Mouse (Mus musculus): ENCODE results near the gene Chst11. TPM values are rescaled to one million over a fixed set of nuclear protein-coding genes. Genes with fewer than 3 reads are reported as not detected.

Chst11 gene
- total RNA-seq, 2 experiments from 2014 or later = 1.3 to 1.4 TPM

- intact Hi-C loops (cut with DNase I; ENCODE audit: low total_unique reads) = no loop called here
Measured at GRCm38 (mm10) chr10:83026174-83026573, 40.9 kb downstream of the Chst11 start.

GRCm38 (mm10) chr10:83027673-83028072, 42.4 kb downstream of the Chst11 start:
- intact Hi-C loops (cut with DNase I; ENCODE audit: low total_unique reads) = no loop called here
- no peak for DNase-seq

More at GRCm38 (mm10) chr10:83026174-83026573, 40.9 kb downstream of the Chst11 start:
- DNase-seq = no peak

DNA sequence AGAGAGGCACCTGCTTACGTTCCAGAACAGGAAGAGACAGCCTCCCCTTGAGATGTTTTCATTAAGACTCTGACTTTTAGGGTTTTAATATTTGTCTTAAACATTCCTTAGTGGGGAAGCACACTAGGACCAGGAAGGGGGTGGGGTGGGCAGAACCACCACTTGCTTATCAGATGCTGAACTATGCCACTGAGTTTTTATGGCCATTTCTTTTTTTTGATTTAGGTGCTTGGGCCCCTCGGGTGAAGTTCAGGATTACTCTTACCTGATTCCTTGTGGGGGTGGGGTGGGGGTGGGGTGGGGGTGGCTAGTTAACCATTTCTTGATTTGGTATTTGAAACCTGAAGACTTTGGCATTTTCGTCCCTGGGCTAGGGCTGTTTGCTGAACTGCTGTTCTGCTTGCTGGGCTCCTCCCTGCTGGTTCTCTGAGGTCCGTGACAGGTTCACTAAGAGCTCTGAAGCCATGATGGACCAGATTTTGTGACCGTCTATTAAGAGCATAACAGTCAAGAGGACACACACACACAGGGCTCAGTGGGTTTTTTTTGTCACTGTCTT, 44.9 kb downstream of the Chst11 start:
- intact Hi-C loops (cut with DNase I; ENCODE audit: low total_unique reads) = no loop called here
- no peak for DNase-seq

- DNase-seq = no peak
- intact Hi-C loops (cut with DNase I; ENCODE audit: low total_unique reads) = no loop called here
Measured at GRCm38 (mm10) chr10:83030928-83031327, 45.6 kb downstream of the Chst11 start.

DNA sequence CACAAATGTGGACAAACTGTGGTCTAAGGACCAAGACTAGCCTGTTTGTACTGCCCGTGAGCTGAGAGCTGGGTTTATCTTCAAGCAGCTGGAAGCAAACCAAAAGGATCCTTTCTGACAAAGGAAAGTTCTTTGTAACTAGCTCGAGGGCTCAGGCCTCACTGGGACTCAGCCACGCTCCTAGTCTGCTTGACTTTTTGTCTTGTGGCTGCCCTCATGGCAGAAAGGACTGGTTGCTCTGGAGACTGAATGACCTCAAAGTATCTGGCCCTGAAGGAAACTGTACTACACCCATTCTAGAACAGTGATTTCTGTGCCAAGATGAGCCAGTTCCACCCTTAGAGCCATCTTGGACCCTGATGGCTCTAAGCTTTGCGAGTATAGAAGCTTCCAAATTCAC, 46.3 kb downstream of the Chst11 start:
- intact Hi-C loops (cut with DNase I; ENCODE audit: low total_unique reads) = no loop called here
- DNase-seq = no peak

DNA sequence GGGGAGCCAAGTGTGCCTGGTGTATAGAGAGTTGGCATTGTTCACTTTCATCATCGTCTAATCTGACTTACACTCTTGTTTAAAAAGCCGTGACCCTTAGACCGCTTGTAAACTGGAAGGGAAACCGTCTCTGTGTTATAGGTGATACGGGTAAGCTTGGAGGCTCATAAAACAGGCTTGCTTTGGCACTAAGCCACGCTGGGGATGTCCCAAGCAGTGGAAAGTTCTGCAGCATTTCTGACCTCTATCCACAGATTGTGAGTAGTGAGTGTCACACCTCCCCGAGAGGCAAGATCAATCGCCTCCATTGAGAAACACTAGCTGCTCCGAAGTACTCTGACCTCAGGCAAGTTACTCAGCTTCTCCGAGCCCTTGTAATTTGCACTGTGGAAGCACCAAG, 47.3 kb downstream of the Chst11 start:
- no peak for DNase-seq
- intact Hi-C loops (cut with DNase I; ENCODE audit: low total_unique reads) = no loop called here

DNA sequence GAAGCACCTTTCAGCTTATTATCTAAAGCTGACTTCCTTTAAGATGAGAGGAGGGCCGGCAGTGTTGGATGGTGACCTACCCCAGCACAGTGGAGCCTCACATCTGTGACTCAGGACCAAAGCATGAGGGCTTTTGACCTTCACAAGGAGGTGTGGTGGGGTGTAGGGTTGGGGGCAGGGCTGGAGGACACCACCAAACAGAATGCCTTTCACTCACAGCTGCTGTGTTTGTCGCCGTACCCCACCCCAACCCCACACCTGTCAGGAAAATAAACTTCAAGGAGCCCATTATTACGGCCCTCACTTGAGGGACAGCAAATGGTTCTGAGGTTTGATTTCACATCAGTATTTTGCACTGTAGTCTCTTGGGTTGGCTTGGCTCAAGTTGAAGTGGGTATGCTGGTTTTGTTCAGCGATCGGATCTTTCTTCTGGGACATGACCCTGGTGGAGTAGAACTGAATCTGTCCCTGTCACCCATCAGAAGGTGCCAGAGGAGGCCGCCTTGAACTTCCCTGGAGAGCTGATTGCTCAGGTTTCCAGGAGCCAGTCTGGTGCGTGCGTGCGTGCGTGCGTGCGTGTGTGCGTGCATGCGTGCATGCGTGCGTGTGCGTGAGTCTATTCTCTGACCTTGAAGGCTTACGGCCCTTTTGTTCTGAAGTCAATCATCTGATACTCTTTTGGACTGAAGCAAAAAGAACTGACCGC, 51.2 kb downstream of the Chst11 start:
- intact Hi-C loops (cut with DNase I; ENCODE audit: low total_unique reads) = no loop called here
- no peak for DNase-seq

DNA sequence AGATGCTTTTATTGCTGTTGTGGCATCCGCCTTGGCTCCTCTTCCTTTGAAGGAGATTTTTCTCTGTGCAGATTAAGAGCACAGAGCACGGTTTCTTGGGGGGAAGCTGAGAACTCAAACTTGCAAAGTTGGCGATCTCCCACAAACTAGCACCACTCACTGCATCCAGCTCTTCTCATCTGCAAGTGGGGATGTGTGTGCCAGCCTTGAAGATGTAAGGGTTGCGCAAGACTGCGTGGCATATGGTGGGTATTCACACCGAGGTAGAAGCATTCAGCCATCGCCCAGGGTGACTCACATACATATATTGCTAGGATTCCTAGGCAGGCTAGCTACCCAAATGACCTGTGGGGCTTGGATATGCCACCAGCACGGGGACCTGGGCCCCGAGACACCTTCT, 52.9 kb downstream of the Chst11 start:
- intact Hi-C loops (cut with DNase I; ENCODE audit: low total_unique reads) = no loop called here
- DNase-seq = no peak

DNA sequence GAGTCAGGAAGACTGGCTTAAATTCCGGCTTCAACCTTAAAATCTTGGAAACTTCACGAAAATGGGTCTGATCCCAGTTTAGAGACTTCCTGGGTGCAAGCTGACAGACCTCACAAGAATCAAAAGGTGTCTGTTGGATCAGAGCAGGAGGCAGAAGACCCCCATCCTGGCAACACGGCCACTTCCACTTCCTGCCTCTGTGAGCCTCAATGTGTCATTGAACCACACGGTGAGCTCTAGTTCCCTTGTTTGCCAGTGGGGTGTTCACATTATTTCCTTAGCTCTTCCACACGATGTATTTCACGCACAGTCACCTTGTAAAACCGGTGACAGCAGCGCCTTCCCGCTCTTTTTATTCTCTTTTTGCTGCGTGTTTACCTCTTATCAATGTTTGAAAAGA, 54.1 kb downstream of the Chst11 start:
- intact Hi-C loops (cut with DNase I; ENCODE audit: low total_unique reads) = no loop called here
- DNase-seq = no peak

GRCm38 (mm10) chr10:83041875-83042274, 56.6 kb downstream of the Chst11 start:
- intact Hi-C loops (cut with DNase I; ENCODE audit: low total_unique reads) = no loop called here
- no peak for DNase-seq

DNA sequence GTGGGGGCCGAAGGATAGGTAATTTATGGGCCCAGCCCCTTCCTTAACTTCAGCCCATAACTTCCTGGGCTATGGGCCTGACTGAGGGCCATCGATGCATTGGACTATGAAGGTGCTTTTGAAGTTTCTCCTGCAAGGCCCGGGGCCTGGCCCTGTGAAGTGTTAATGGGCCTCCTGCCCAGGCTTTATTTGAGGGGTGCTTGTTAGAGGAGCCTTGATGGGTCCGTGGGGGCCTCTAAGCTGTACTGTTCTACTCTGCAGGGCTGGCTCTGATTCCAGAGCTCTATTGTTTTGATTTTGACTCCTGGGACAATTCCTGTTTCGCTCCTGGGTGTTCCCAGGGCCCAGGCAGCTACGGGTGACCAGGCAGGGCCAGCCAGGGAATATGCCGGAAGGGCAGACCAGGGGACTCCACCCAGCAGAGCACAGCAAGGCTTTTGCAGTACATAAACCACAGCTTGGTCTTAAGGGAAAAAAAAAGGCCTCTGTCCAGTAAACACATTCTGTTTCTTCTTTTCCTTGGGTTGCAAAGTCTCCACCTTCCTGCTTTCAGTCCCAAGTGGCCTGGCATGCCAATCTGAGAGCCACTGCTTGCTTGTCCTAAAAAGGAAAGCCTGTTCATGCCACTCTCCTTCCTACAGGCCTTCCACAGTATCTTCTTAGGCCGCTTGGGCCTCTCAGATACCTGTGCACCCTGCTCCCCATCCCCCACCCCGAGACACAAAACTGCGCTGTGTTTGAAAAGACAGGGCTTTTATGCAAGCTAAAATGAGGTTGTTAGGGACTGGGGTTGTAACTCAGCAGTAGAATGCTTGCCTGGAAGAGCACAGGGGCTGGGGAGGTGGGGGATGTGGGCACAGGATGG, 57.5 kb downstream of the Chst11 start:
- intact Hi-C loops (cut with DNase I; ENCODE audit: low total_unique reads) = no loop called here
- no peak for DNase-seq

- intact Hi-C loops (cut with DNase I; ENCODE audit: low total_unique reads) = no loop called here
- no peak for DNase-seq
Measured at GRCm38 (mm10) chr10:83043478-83044259, 58.4 kb downstream of the Chst11 start.

DNA sequence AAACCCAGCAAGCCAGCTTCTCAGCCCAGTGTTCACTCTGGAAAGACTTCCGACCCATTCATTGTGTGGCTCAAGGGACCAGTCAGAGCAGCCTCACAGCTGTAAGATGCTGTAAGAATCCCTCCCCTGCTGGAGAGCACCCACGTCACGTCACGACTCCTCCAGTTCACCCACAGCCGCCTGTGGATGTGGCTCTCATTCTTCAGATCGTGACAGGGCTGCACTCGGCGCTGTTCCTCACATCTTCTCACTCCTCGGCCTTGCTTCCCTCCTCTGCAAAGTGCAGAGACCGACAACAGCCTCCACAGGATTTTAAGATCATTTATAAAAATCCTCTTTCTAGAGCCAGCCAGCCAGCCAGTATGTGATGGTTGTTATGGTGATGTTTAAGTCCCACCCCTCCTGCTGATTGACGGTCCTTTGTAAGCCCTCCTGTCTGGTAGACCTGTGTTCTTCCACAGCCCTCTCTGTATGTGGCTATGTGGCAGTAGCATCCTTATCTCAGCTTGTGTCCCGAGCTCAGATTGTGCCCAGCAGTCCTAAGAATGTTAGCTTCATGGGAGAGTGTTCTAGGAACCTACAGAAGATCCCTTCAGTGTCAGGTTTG, 64.0 kb downstream of the Chst11 start:
- intact Hi-C loops (cut with DNase I; ENCODE audit: low total_unique reads) = no loop called here
- DNase-seq = no peak

DNA sequence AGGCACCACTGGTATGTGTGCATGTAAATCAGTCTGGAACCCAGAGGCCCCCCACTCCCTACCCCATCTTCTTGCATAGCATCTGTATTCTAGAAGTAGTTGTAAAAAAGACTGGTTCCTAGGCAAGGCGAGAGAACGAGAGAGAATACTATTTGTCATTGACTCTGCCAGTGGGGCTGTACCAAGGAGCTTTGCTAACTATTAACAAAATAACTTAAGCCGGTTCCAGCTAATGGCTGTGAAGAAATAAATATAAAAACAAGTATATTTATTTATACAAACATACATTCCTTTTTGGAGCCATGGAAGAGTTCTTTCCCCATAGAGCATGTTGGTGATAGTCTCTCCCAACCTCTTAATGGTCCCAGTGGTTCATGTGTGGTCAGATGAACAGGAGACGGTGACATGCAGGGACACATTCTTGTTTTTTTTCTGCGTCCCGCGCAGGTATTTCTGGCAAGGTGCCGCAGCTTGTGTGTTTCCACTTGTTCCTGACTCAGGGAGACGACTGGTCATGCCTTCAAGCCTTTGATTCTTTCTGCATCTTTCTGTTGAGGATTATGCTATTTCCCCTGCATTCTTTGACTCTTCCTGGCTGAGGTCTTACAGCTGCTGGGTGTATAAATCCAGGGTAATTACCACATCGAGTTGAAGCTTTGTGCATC, 68.7 kb downstream of the Chst11 start:
- intact Hi-C loops (cut with DNase I; ENCODE audit: low total_unique reads) = no loop called here
- DNase-seq = no peak

GRCm38 (mm10) chr10:83056291-83056690, 71.0 kb downstream of the Chst11 start:
- intact Hi-C loops (cut with DNase I; ENCODE audit: low total_unique reads) = no loop called here
- no peak for DNase-seq

- peak; percentile 47 for DNase-seq
- intact Hi-C loops (cut with DNase I; ENCODE audit: low total_unique reads) = no loop called here
Measured at GRCm38 (mm10) chr10:83056866-83057265, 71.6 kb downstream of the Chst11 start.

DNA sequence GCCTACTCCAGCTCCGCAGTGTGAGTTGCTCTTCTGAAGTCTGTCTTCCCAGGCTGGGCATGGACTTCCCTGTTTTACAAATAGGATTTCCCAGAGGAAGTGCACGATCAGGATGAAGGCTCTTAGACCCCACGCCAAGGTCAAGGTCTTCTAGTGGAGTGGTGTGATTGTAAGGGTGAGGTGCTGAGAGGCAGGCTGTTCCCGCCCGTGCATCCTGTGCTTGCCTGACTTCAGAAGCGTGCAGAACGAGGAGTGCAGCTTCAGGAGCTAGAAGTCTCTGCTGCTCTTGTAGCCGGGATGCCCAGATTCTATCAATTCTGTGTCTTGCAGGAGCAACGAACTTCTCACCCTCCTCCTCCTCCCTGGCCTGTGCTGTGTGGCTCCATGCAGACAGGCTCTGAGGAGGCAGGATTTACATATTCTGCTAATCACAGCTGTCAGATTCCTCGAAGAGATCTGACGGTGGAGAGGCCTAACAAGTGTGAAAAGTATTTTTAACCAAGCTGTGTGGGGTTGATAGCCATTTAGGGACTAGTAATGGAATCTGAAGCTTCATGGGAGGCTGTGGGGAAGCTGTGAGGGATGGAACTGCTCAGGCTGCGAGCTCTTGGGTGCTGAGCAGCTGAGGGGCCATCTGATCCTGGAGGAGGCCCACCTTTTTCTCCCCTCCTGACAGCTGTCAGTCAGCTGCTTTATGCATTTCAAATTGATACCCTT, 74.9 kb downstream of the Chst11 start:
- intact Hi-C loops (cut with DNase I; ENCODE audit: low total_unique reads) = no loop called here

GRCm38 (mm10) chr10:83062315-83062714, 77.0 kb downstream of the Chst11 start:
- intact Hi-C loops (cut with DNase I; ENCODE audit: low total_unique reads) = no loop called here

More for the DNA sequence above, 74.9 kb downstream of the Chst11 start:
- no peak for DNase-seq

More at GRCm38 (mm10) chr10:83062315-83062714, 77.0 kb downstream of the Chst11 start:
- DNase-seq = peak; percentile 27

Data from gastrocnemius, postnatal 14 days (tissue).